Mouse (Mus musculus): ENCODE data around the gene Bicral. TPM values are rescaled to one million over a fixed set of nuclear protein-coding genes. Genes with fewer than 3 reads are reported as not detected.

The Bicral gene
- polyA plus RNA-seq, 1 experiment from 2014 or later: 5.3 TPM

DNA sequence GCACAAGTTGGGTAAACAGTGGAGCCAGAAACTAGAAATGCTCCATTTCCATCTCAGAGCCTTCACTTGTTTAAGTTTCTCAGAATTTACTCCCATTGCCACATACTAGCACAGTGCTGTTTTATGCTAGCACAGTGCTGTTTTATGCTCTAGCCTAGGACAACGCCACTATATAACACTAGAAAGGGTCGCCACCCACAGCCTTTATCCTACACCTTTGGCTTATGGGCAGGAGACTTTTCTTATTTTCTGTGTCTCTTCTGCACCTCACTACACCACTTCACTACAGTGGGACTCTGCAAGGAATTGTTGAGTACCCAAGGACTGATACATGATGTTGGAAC is 75.1 kb downstream of the Bicral start:
- DNase-seq (ENCODE audit: low spot score): no peak
- Histone ChIP-seq H3K9me3 (ENCODE audit: control insufficient read depth, low read length) (no peaks in the 10 kb centered on the region), H3K27me3 (replicated peaks; ENCODE audit: control insufficient read depth, insufficient read depth, low read length) (no peaks in the 10 kb centered on the region), H3K4me2 (ENCODE audit: low read depth, low read length) (peak overlapping the region; percentile 73), H3K4me3 (ENCODE audit: low read depth, low read length) (peak overlapping the region; percentile 67), H3K36me3 (ENCODE audit: control insufficient read depth, insufficient read depth, low read length) (peaks cover 25% of the 10 kb centered on the region), H3K4me1 (ENCODE audit: control insufficient read depth, insufficient read depth, low read length) (peaks cover 7% of the 10 kb centered on the region; the same call in 1 of the 2 replicates), H3K27ac (replicated peaks; ENCODE audit: low read depth, low read length) (peak overlapping the region; percentile 87), H3K9ac (ENCODE audit: low read depth, low read length) (no peak overlapping the region)
- 72% methylated on average over 2 of the region's 2 CpGs for WGBS
- no peak for ATAC-seq (ENCODE audit: low read depth)

DNA sequence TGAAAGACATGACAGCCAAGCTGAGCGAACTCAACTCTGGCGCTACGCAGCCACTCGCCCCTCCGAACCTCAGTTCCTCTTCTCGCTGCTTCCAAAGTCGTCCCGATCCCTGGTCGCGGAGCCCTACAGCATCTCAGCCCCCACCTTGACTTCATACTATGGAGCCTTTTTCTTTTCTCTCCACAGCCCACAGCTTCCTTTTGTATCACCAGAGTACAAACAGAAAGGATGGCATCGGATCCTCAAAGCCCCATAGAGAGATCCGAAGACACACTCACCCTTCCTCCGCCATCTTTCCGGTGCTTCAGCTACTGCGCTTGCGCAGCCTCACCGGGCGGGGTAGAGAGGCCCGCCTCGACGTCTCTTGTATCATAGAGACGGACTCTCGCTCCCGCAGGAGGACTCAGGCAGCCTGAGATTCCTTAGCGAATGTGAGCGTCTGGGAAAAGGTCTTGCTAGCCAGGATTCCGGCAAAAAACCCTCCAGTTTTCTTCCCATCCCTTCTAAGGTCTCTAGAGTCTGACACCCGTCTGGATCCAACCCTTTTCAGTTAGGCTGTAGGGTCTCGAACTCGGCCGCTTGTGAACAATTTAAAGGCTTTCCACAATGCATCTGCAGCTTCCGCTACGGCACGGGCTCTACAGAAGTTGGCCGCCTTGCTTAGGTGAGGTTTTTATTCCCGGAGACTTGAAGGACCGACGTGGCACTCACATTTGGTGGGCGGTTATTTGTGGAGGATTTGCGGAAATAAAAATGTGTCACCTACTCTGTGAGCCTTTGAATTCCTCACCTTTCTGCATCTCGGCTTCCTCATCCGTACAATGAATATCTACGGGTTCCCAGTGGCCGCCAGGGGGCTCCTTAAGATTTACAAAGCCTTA is 75.7 kb downstream of the Bicral start, which contains the start of gene Rpl7l1:
Gene Rpl7l1 (minus strand): TSS at position 332 of the 881 bp plus-strand sequence.
- peaks cover 31% of the 10 kb centered on the region for H3K36me3 ChIP-seq (ENCODE audit: control insufficient read depth, insufficient read depth, low read length)
- H3K27ac ChIP-seq (replicated peaks; ENCODE audit: low read depth, low read length): peak within 1 kb of the TSS; percentile 87
- DNase-seq (ENCODE audit: low spot score) (peak; percentile 97), ATAC-seq (ENCODE audit: low read depth) (peak; percentile 98)
- peaks cover 7% of the 10 kb centered on the region; the same call in 1 of the 2 replicates for H3K4me1 ChIP-seq (ENCODE audit: control insufficient read depth, insufficient read depth, low read length)
- H3K4me2 ChIP-seq (ENCODE audit: low read depth, low read length): peak within 1 kb of the TSS; percentile 73
- H3K4me3 ChIP-seq (ENCODE audit: low read depth, low read length): peak within 1 kb of the TSS; percentile 67
- H3K27me3 ChIP-seq (replicated peaks; ENCODE audit: control insufficient read depth, insufficient read depth, low read length): no peaks in the 10 kb centered on the region
- peak within 1 kb of the TSS; percentile 84 for H3K9ac ChIP-seq (ENCODE audit: low read depth, low read length)
- H3K9me3 ChIP-seq (ENCODE audit: control insufficient read depth, low read length): no peaks in the 10 kb centered on the region
- 1% methylated on average over 44 of the region's 44 CpGs for WGBS

DNA sequence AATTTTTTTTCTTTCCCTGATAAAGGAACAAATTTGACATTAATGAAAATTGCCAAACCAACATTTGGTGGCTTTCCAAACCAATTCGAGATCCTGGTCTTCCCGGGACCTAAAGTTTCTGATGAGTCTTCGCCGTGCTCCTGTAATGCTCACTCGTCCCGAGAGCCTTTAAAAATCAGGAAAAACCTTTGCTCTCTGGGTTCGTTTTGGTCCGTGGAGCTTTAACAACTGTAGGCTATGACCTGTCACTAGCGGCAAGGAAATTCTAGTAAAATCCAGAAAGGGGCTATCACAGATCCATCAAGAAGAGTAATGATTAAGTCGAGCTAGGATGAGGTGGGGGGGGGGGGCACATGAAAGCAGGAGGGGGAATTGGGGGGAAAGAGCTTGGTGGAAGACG is 76.4 kb downstream of the Bicral start:
- no peaks in the 10 kb centered on the region for H3K27me3 ChIP-seq (replicated peaks; ENCODE audit: control insufficient read depth, insufficient read depth, low read length)
- ATAC-seq (ENCODE audit: low read depth): no peak
- peaks cover 38% of the 10 kb centered on the region for H3K36me3 ChIP-seq (ENCODE audit: control insufficient read depth, insufficient read depth, low read length)
- H3K4me2 ChIP-seq (ENCODE audit: low read depth, low read length): peak overlapping the region; percentile 73
- H3K9ac ChIP-seq (ENCODE audit: low read depth, low read length): peak overlapping the region; percentile 84
- H3K4me1 ChIP-seq (ENCODE audit: control insufficient read depth, insufficient read depth, low read length): peaks cover 7% of the 10 kb centered on the region; the same call in 1 of the 2 replicates
- peak overlapping the region; percentile 87 for H3K27ac ChIP-seq (replicated peaks; ENCODE audit: low read depth, low read length)
- no peaks in the 10 kb centered on the region for H3K9me3 ChIP-seq (ENCODE audit: control insufficient read depth, low read length)
- no peak for DNase-seq (ENCODE audit: low spot score)
- 3% methylated on average over 11 of the region's 11 CpGs for WGBS
- peak overlapping the region; percentile 67 for H3K4me3 ChIP-seq (ENCODE audit: low read depth, low read length)

DNA sequence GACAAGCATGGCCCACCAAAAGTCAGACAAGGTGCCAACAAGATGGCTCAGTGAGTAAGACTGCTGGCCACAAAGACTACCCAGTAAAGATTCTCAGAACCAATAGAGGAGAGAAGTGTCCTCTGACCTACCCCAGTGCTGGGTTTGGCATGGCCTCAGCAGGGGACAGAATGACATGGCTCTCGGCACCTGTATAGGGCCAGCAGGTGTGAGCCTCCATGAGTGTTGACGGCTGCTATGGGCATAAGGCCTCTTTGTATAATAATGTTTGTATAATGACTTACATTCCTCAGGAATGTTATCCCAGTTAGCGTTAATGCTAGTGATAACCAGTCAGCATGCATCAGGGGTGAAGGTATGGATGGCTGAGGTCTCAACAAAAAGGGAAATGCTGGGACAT is 82.2 kb downstream of the Bicral start:
- no peak overlapping the region for H3K4me3 ChIP-seq (ENCODE audit: low read depth, low read length)
- H3K4me1 ChIP-seq (ENCODE audit: control insufficient read depth, insufficient read depth, low read length): no peaks in the 10 kb centered on the region
- H3K27me3 ChIP-seq (replicated peaks; ENCODE audit: control insufficient read depth, insufficient read depth, low read length): no peaks in the 10 kb centered on the region
- H3K36me3 ChIP-seq (ENCODE audit: control insufficient read depth, insufficient read depth, low read length): peaks cover 63% of the 10 kb centered on the region
- H3K4me2 ChIP-seq (ENCODE audit: low read depth, low read length): no peak overlapping the region
- ATAC-seq (ENCODE audit: low read depth) (no peak), DNase-seq (ENCODE audit: low spot score) (no peak)
- H3K27ac ChIP-seq (replicated peaks; ENCODE audit: low read depth, low read length): no peak overlapping the region
- 73% methylated on average over 3 of the region's 3 CpGs for WGBS
- H3K9ac ChIP-seq (ENCODE audit: low read depth, low read length): no peak overlapping the region
- no peaks in the 10 kb centered on the region for H3K9me3 ChIP-seq (ENCODE audit: control insufficient read depth, low read length)

DNA sequence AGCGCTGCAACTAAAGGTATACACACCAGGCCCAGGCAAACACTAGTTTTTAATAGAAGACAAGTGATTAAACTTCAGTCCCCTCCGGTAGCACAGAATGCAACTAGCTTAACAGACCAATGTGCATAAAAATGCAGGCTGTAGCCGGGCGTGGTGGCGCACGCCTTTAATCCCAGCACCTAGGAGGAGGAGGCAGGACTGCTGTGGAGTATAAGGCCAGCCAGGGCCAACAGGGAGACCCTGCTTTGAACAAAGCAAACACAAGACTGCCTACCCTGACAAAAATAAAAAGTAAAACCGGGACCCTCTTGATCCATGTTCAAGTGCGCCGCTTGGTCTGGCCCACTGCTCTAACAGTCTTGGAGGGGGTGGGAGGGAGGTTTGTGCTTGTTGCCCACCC is 83.2 kb downstream of the Bicral start:
- no peak overlapping the region for H3K27ac ChIP-seq (replicated peaks; ENCODE audit: low read depth, low read length)
- DNase-seq (ENCODE audit: low spot score): no peak
- H3K4me1 ChIP-seq (ENCODE audit: control insufficient read depth, insufficient read depth, low read length): no peaks in the 10 kb centered on the region
- H3K27me3 ChIP-seq (replicated peaks; ENCODE audit: control insufficient read depth, insufficient read depth, low read length): no peaks in the 10 kb centered on the region
- H3K4me3 ChIP-seq (ENCODE audit: low read depth, low read length): no peak overlapping the region
- H3K9ac ChIP-seq (ENCODE audit: low read depth, low read length): no peak overlapping the region
- H3K36me3 ChIP-seq (ENCODE audit: control insufficient read depth, insufficient read depth, low read length): peaks cover 57% of the 10 kb centered on the region
- no peak overlapping the region for H3K4me2 ChIP-seq (ENCODE audit: low read depth, low read length)
- 96% methylated on average over 9 of the region's 9 CpGs for WGBS
- ATAC-seq (ENCODE audit: low read depth): no peak
- no peaks in the 10 kb centered on the region for H3K9me3 ChIP-seq (ENCODE audit: control insufficient read depth, low read length)

DNA sequence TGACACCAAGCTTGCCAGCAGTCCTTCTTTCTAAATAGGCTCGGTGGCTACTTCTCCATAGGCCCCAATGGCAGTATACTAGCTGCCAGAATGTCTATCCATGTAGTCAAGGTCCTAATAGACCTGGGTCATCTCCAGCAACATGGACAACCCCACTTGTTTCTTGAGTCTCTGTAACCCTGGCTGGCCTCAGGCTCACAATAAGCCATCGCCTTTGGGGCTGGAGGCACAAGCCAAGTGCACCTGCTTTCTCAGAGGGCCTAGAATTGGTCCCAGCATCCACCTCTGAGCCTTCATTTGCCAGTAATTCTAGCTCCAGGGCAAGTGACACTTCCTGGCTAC is 84.2 kb downstream of the Bicral start:
- Histone ChIP-seq H3K4me3 (ENCODE audit: low read depth, low read length) (0 out of 2 replicates have a peak overlapping the region, but pooled peaks have one; percentile 88), H3K9ac (ENCODE audit: low read depth, low read length) (no peak overlapping the region), H3K36me3 (ENCODE audit: control insufficient read depth, insufficient read depth, low read length) (peaks cover 47% of the 10 kb centered on the region), H3K9me3 (ENCODE audit: control insufficient read depth, low read length) (no peaks in the 10 kb centered on the region), H3K27ac (replicated peaks; ENCODE audit: low read depth, low read length) (no peak overlapping the region), H3K4me2 (ENCODE audit: low read depth, low read length) (peak overlapping the region; percentile 84), H3K27me3 (replicated peaks; ENCODE audit: control insufficient read depth, insufficient read depth, low read length) (no peaks in the 10 kb centered on the region), H3K4me1 (ENCODE audit: control insufficient read depth, insufficient read depth, low read length) (no peaks in the 10 kb centered on the region)
- WGBS: 31% methylated on average over 2 of the region's 2 CpGs
- DNase-seq (ENCODE audit: low spot score) (no peak), ATAC-seq (ENCODE audit: low read depth) (no peak)

DNA sequence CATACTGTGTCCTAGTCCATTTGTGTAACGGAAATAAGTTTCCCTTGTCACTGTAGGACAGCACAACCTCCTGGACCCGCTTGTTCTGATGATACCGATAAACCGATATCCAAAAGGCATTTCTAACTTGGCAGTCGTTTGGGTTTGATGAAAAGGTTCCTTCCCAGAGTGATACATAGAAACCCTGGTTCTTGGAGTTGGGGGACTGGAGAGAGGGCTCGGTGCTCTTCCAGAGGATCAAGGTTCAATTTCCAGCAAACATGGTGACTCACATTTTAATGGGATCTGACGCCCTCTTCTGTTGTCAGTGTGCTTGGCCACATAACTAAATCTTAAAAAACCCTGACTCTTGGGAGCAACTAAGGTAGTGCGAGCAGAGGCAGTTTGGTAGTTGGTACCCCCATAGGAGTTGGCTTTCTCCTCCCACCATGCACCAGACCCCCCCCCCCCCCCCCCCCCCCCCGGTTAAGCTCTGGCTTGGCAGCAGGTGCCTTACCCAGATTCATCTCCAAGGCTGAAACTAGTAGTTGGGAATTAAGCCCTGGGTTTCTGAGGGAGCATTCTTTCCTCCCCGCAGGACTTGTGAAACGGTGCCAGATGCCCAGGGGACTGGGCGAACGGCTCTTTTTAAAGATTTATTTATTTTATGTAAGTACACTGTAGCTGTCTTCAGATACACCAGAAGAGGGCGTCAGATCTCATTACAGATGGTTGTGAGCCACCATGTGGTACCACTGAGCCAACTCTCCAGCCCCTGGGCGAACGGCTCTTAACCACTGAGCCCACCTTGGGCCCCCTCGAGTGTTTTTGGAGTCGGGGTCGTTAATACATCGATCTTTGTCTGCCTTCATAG is 84.8 kb downstream of the Bicral start:
- ATAC-seq (ENCODE audit: low read depth) (peak; percentile 6; the same call in 1 of the 2 replicates), DNase-seq (ENCODE audit: low spot score) (peak; percentile 53)
- no peaks in the 10 kb centered on the region for H3K9me3 ChIP-seq (ENCODE audit: control insufficient read depth, low read length)
- no peaks in the 10 kb centered on the region for H3K27me3 ChIP-seq (replicated peaks; ENCODE audit: control insufficient read depth, insufficient read depth, low read length)
- H3K4me2 ChIP-seq (ENCODE audit: low read depth, low read length): peak overlapping the region; percentile 84
- WGBS: 7% methylated on average over 19 of the region's 20 CpGs
- H3K36me3 ChIP-seq (ENCODE audit: control insufficient read depth, insufficient read depth, low read length): peaks cover 41% of the 10 kb centered on the region
- H3K9ac ChIP-seq (ENCODE audit: low read depth, low read length): peak overlapping the region; percentile 83
- H3K27ac ChIP-seq (replicated peaks; ENCODE audit: low read depth, low read length): peak overlapping the region; percentile 78
- no peaks in the 10 kb centered on the region for H3K4me1 ChIP-seq (ENCODE audit: control insufficient read depth, insufficient read depth, low read length)
- H3K4me3 ChIP-seq (ENCODE audit: low read depth, low read length): peak overlapping the region; percentile 88

DNA sequence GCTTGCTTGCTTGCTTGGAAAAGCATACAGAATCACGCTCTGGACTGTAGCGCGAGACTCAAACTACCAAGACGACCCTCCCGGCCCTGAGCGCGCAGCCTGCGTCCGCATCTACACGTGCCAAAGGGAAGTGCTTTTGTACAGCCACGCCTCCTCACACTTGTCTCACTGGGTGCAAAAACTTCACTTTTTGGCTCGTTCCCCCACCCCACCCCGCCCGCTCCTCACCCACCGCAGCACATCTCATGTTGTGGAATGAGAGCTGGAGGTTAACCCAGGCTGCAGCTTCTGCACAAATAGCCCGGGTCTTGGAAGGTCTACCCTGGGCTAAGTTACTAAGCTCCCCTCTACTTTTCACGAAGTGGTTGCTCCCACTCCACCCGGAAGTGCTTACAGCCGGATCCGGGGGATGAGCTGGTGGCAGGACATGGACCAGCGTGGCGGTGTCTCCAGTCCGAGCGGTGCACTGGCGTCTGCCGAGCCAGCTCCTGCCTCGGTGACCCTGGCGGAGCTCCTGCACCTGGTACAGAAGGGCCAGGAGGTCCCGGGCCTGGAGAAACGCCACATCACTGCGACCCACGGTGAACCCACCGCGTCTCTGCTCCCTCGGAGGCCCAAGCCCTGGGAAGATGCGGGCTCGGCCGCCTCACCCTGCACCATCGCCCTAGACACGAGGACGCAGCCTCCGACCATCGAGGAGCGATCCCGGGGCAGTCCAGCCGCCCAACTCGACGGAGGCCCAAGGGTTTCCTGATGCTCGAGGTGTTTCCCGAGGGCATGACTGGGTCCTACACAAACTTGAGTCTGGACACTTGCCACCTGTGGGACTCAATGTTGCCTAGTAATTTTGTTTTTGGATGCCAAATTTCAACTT is 85.6 kb downstream of the Bicral start, which contains the start of gene 2310039H08Rik:
Gene 2310039H08Rik (plus strand): TSS at position 232 of the 874 bp plus-strand sequence.
- Histone ChIP-seq H3K27me3 (replicated peaks; ENCODE audit: control insufficient read depth, insufficient read depth, low read length) (no peaks in the 10 kb centered on the region), H3K27ac (replicated peaks; ENCODE audit: low read depth, low read length) (peak within 1 kb of the TSS; percentile 78), H3K9me3 (ENCODE audit: control insufficient read depth, low read length) (no peaks in the 10 kb centered on the region), H3K9ac (ENCODE audit: low read depth, low read length) (peak within 1 kb of the TSS; percentile 83), H3K4me2 (ENCODE audit: low read depth, low read length) (peak within 1 kb of the TSS; percentile 84), H3K36me3 (ENCODE audit: control insufficient read depth, insufficient read depth, low read length) (peaks cover 32% of the 10 kb centered on the region), H3K4me3 (ENCODE audit: low read depth, low read length) (peak within 1 kb of the TSS; percentile 88), H3K4me1 (ENCODE audit: control insufficient read depth, insufficient read depth, low read length) (no peaks in the 10 kb centered on the region)
- WGBS: under 1% methylated on average over 46 of the region's 50 CpGs
- ATAC-seq (ENCODE audit: low read depth) (peak; percentile 92), DNase-seq (ENCODE audit: low spot score) (peak; percentile 96)

Measured in embryonic facial prominence, embryonic 14.5 days (tissue).